Mouse (Mus musculus): ENCODE data around the gene Ecm1. TPM values are rescaled to one million over a fixed set of nuclear protein-coding genes. Genes with fewer than 3 reads are reported as not detected.

The Ecm1 gene
- 9.9 and 17.4 TPM in 2 replicates for polyA plus RNA-seq (2011; ENCODE audit: insufficient read depth, insufficient read length, low read depth, missing spikeins)

- H3K27ac ChIP-seq (ENCODE audit: insufficient read depth, low read length): no peak within 1 kb of the TSS
- TF ChIP-seq POLR2A (IDR thresholded peaks at IDR 0.05; ENCODE audit: insufficient read depth, low read length) (no peak), CTCF (IDR thresholded peaks at IDR 0.05; ENCODE audit: low read depth, low read length) (no peak), EP300 (IDR thresholded peaks at IDR 0.05; ENCODE audit: insufficient read depth, low read depth, low read length) (no peak)
- no peaks in the 10 kb centered on the region for H3K9me3 ChIP-seq (replicated peaks; ENCODE audit: control insufficient read depth, insufficient read depth, low read length, poor library complexity, severe bottlenecking)
- H3K9ac ChIP-seq (ENCODE audit: low read depth, poor library complexity, severe bottlenecking): no peak within 1 kb of the TSS
- H3K36me3 ChIP-seq (ENCODE audit: control insufficient read depth, insufficient read depth, low read length, poor library complexity, severe bottlenecking): peaks cover 23% of the 10 kb centered on the region
- peaks cover 7% of the 10 kb centered on the region for H3K4me1 ChIP-seq (ENCODE audit: control insufficient read depth, insufficient read depth, low read length)
- no peak within 1 kb of the TSS for H3K4me3 ChIP-seq (ENCODE audit: low read depth, low read length)
- no peaks in the 10 kb centered on the region for H3K27me3 ChIP-seq (ENCODE audit: control insufficient read depth, insufficient read depth, low read length, poor library complexity, severe bottlenecking)
These were observed at the start of gene Ecm1 for GRCm38 (mm10) chr3:95739353-95740104. Ecm1 (minus strand) TSS chr3:95739569.

GRCm38 (mm10) chr3:95785501-95785900 is 46.1 kb upstream of the Ecm1 start:
- Histone ChIP-seq H3K27me3 (ENCODE audit: control insufficient read depth, insufficient read depth, low read length, poor library complexity, severe bottlenecking) (no peaks in the 10 kb centered on the region), H3K4me3 (ENCODE audit: low read depth, low read length) (no peak overlapping the region), H3K36me3 (ENCODE audit: control insufficient read depth, insufficient read depth, low read length, poor library complexity, severe bottlenecking) (peaks cover 50% of the 10 kb centered on the region), H3K9ac (ENCODE audit: low read depth, poor library complexity, severe bottlenecking) (no peak overlapping the region), H3K4me1 (ENCODE audit: control insufficient read depth, insufficient read depth, low read length) (no peaks in the 10 kb centered on the region), H3K27ac (ENCODE audit: insufficient read depth, low read length) (no peak overlapping the region), H3K9me3 (replicated peaks; ENCODE audit: control insufficient read depth, insufficient read depth, low read length, poor library complexity, severe bottlenecking) (no peaks in the 10 kb centered on the region)
- no peak for TF ChIP-seq EP300 (IDR thresholded peaks at IDR 0.05; ENCODE audit: insufficient read depth, low read depth, low read length)
- no peak for TF ChIP-seq CTCF (IDR thresholded peaks at IDR 0.05; ENCODE audit: low read depth, low read length)
- TF ChIP-seq POLR2A (IDR thresholded peaks at IDR 0.05; ENCODE audit: insufficient read depth, low read length): no peak

GRCm38 (mm10) chr3:95771985-95772384 is 32.6 kb upstream of the Ecm1 start:
- peaks cover 18% of the 10 kb centered on the region for H3K36me3 ChIP-seq (ENCODE audit: control insufficient read depth, insufficient read depth, low read length, poor library complexity, severe bottlenecking)
- H3K9ac ChIP-seq (ENCODE audit: low read depth, poor library complexity, severe bottlenecking): no peak overlapping the region
- no peak overlapping the region for H3K4me3 ChIP-seq (ENCODE audit: low read depth, low read length)
- H3K4me1 ChIP-seq (ENCODE audit: control insufficient read depth, insufficient read depth, low read length): no peaks in the 10 kb centered on the region
- no peaks in the 10 kb centered on the region for H3K27me3 ChIP-seq (ENCODE audit: control insufficient read depth, insufficient read depth, low read length, poor library complexity, severe bottlenecking)
- no peak overlapping the region for H3K27ac ChIP-seq (ENCODE audit: insufficient read depth, low read length)
- H3K9me3 ChIP-seq (replicated peaks; ENCODE audit: control insufficient read depth, insufficient read depth, low read length, poor library complexity, severe bottlenecking): no peaks in the 10 kb centered on the region
- peak; percentile 40 for TF ChIP-seq CTCF (IDR thresholded peaks at IDR 0.05; ENCODE audit: low read depth, low read length)
- TF ChIP-seq POLR2A (IDR thresholded peaks at IDR 0.05; ENCODE audit: insufficient read depth, low read length): no peak
- TF ChIP-seq EP300 (IDR thresholded peaks at IDR 0.05; ENCODE audit: insufficient read depth, low read depth, low read length): no peak

GRCm38 (mm10) chr3:95765534-95765933 is 26.2 kb upstream of the Ecm1 start:
- TF ChIP-seq CTCF (IDR thresholded peaks at IDR 0.05; ENCODE audit: low read depth, low read length) (no peak), EP300 (IDR thresholded peaks at IDR 0.05; ENCODE audit: insufficient read depth, low read depth, low read length) (no peak), POLR2A (IDR thresholded peaks at IDR 0.05; ENCODE audit: insufficient read depth, low read length) (no peak)
- Histone ChIP-seq H3K4me3 (ENCODE audit: low read depth, low read length) (no peak overlapping the region), H3K9me3 (replicated peaks; ENCODE audit: control insufficient read depth, insufficient read depth, low read length, poor library complexity, severe bottlenecking) (no peaks in the 10 kb centered on the region), H3K9ac (ENCODE audit: low read depth, poor library complexity, severe bottlenecking) (no peak overlapping the region), H3K27ac (ENCODE audit: insufficient read depth, low read length) (no peak overlapping the region), H3K4me1 (ENCODE audit: control insufficient read depth, insufficient read depth, low read length) (no peaks in the 10 kb centered on the region), H3K36me3 (ENCODE audit: control insufficient read depth, insufficient read depth, low read length, poor library complexity, severe bottlenecking) (no peaks in the 10 kb centered on the region; the same call in none of the 2 replicates), H3K27me3 (ENCODE audit: control insufficient read depth, insufficient read depth, low read length, poor library complexity, severe bottlenecking) (no peaks in the 10 kb centered on the region)

- Histone ChIP-seq H3K36me3 (ENCODE audit: control insufficient read depth, insufficient read depth, low read length, poor library complexity, severe bottlenecking) (no peaks in the 10 kb centered on the region), H3K27ac (ENCODE audit: insufficient read depth, low read length) (peak overlapping the region; percentile 16; the same call in 1 of the 2 replicates), H3K4me3 (ENCODE audit: low read depth, low read length) (no peak overlapping the region), H3K9ac (ENCODE audit: low read depth, poor library complexity, severe bottlenecking) (no peak overlapping the region), H3K27me3 (ENCODE audit: control insufficient read depth, insufficient read depth, low read length, poor library complexity, severe bottlenecking) (no peaks in the 10 kb centered on the region), H3K4me1 (ENCODE audit: control insufficient read depth, insufficient read depth, low read length) (no peaks in the 10 kb centered on the region), H3K9me3 (replicated peaks; ENCODE audit: control insufficient read depth, insufficient read depth, low read length, poor library complexity, severe bottlenecking) (no peaks in the 10 kb centered on the region)
- TF ChIP-seq POLR2A (IDR thresholded peaks at IDR 0.05; ENCODE audit: insufficient read depth, low read length): no peak
- no peak for TF ChIP-seq CTCF (IDR thresholded peaks at IDR 0.05; ENCODE audit: low read depth, low read length)
- no peak for TF ChIP-seq EP300 (IDR thresholded peaks at IDR 0.05; ENCODE audit: insufficient read depth, low read depth, low read length)
These were observed 24.4 kb upstream of the Ecm1 start for GRCm38 (mm10) chr3:95763811-95764210.

- TF ChIP-seq EP300 (IDR thresholded peaks at IDR 0.05; ENCODE audit: insufficient read depth, low read depth, low read length) (no peak), CTCF (IDR thresholded peaks at IDR 0.05; ENCODE audit: low read depth, low read length) (peak; percentile 6), POLR2A (IDR thresholded peaks at IDR 0.05; ENCODE audit: insufficient read depth, low read length) (no peak)
- Histone ChIP-seq H3K36me3 (ENCODE audit: control insufficient read depth, insufficient read depth, low read length, poor library complexity, severe bottlenecking) (no peaks in the 10 kb centered on the region), H3K27ac (ENCODE audit: insufficient read depth, low read length) (peak overlapping the region; percentile 90), H3K9ac (ENCODE audit: low read depth, poor library complexity, severe bottlenecking) (0 out of 2 replicates have a peak overlapping the region, but pooled peaks have one; percentile 28), H3K4me3 (ENCODE audit: low read depth, low read length) (no peak overlapping the region), H3K27me3 (ENCODE audit: control insufficient read depth, insufficient read depth, low read length, poor library complexity, severe bottlenecking) (no peaks in the 10 kb centered on the region), H3K4me1 (ENCODE audit: control insufficient read depth, insufficient read depth, low read length) (no peaks in the 10 kb centered on the region), H3K9me3 (replicated peaks; ENCODE audit: control insufficient read depth, insufficient read depth, low read length, poor library complexity, severe bottlenecking) (no peaks in the 10 kb centered on the region)
These were observed 23.6 kb upstream of the Ecm1 start for GRCm38 (mm10) chr3:95762961-95763360.

All from ES-Bruce4 (cell line).